ENCODE assay signal across 17 mouse cellular contexts in the genomic region with DNA sequence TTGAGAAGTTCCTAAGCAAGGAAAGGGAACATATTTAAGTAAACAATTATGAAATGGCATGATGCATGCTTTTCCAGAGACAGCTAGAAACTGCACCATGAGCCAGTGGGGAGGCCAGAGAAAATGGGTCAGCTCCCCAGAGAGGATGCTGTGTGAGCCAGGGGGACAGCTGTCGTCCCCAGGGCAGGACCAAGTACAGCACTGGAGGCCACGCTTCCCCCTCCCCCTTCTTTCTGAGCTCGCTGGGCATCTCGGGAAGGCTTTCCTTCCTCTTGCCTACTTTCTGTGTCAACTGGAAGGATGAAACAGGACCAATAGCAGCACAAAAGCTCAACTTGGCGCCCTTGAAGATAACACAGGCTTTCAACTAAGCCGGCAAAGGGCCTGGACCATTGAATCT. TPM values are rescaled to one million over a fixed set of nuclear protein-coding genes. Genes with fewer than 3 reads are reported as not detected.
DNase-seq lines count a peak whose midpoint lies in the region; ATAC-seq and TF ChIP-seq lines count a peak whose summit lies in the region.
"Had no signal": no experiment of that assay in that cellular context is flagged by ENCODE, and none has a peak within 500 bp of the region (broad histone marks: within the 10 kb centered on the region; RNA-seq: fewer than 3 reads in every experiment).

No protein-coding gene starts in this region.

- no peaks in the 10 kb centered on the region for H3K79me2 ChIP-seq in C2C12 (ENCODE audit: control insufficient read depth, insufficient read depth)

- H3K36me3 ChIP-seq in heart, embryonic 11.5 days (ENCODE audit: control insufficient read depth, insufficient read depth, low read length), result no peaks in the 10 kb centered on the region
- no peaks in the 10 kb centered on the region for H3K36me3 ChIP-seq in C2C12 (ENCODE audit: control insufficient read depth, insufficient read depth)
- H3K36me3 ChIP-seq in intestine, embryonic 16.5 days (ENCODE audit: control insufficient read depth, insufficient read depth, low read length), result no peaks in the 10 kb centered on the region
- H3K36me3 ChIP-seq: liver, embryonic 13.5 days; midbrain, embryonic 15.5 days had no signal

- no peaks in the 10 kb centered on the region for H3K79me3 ChIP-seq in C2C12 (ENCODE audit: low read depth)

- no peak overlapping the region for H3ac ChIP-seq in C2C12 (ENCODE audit: control insufficient read depth, insufficient read length, low read depth)

- no peaks in the 10 kb centered on the region for H3K4me1 ChIP-seq in heart, embryonic 11.5 days (ENCODE audit: control insufficient read depth, insufficient read depth, low read length)
- peaks cover 11% of the 10 kb centered on the region; the same call in 1 of the 2 replicates for H3K4me1 ChIP-seq in intestine, embryonic 16.5 days (ENCODE audit: control insufficient read depth, insufficient read depth, low read length)
- H3K4me1 ChIP-seq: liver, embryonic 13.5 days; midbrain, embryonic 15.5 days had no signal

- TF ChIP-seq CTCF in C2C12 (IDR thresholded peaks at IDR 0.05; ENCODE audit: control insufficient read depth, insufficient read depth, insufficient read length), result no peak

- DNase-seq in heart, adult 18-20 months, result peak; percentile 68 to 84
- DNase-seq in gastrocnemius, postnatal 25 days, result peak; percentile 46
- no peak for DNase-seq in adrenal gland, adult 2 months
- DNase-seq: adrenal gland, adult 8-10 months; cerebellum, adult 8-10 months; kidney, adult 8-10 months; liver, embryonic 13.5 days had no signal

- no peak overlapping the region for H3K9ac ChIP-seq in heart, embryonic 11.5 days (ENCODE audit: low read depth, low read length)
- no peak overlapping the region for H3K9ac ChIP-seq in intestine, embryonic 16.5 days (ENCODE audit: low read depth, low read length)
- H3K9ac ChIP-seq: hindbrain, embryonic 14.5 days; liver, embryonic 13.5 days; midbrain, embryonic 15.5 days had no signal

- 31% methylated on average over 6 of the region's 6 CpGs for WGBS in heart, embryonic 11.5 days (ENCODE audit: insufficient replicate concordance)
- WGBS in intestine, embryonic 16.5 days, result 25% methylated on average over 6 of the region's 6 CpGs

- no peaks in the 10 kb centered on the region for H3K9me3 ChIP-seq in heart, embryonic 11.5 days (replicated peaks; ENCODE audit: control insufficient read depth, low read length)
- H3K9me3 ChIP-seq in intestine, embryonic 16.5 days (ENCODE audit: control insufficient read depth, low read length), result no peaks in the 10 kb centered on the region
- H3K9me3 ChIP-seq: midbrain, embryonic 15.5 days had no signal

- H3K4me3 ChIP-seq in heart, embryonic 11.5 days (ENCODE audit: low read depth, low read length), result no peak overlapping the region
- H3K4me3 ChIP-seq in C2C12 (ENCODE audit: insufficient read depth, poor library complexity, severe bottlenecking), result no peak overlapping the region
- no peak overlapping the region for H3K4me3 ChIP-seq in intestine, embryonic 16.5 days (ENCODE audit: low read length)
- H3K4me3 ChIP-seq: layer of hippocampus, adult 2 months; left cerebral cortex, adult 2 months; liver, embryonic 13.5 days; midbrain, embryonic 15.5 days had no signal

- no peak overlapping the region for H3K4me2 ChIP-seq in heart, embryonic 11.5 days
- H3K4me2 ChIP-seq in intestine, embryonic 16.5 days (ENCODE audit: low read depth, low read length), result 0 out of 2 replicates have a peak overlapping the region, but pooled peaks have one; percentile 17
- H3K4me2 ChIP-seq: hindbrain, embryonic 14.5 days; liver, embryonic 13.5 days; midbrain, embryonic 15.5 days had no signal

- H3K27ac ChIP-seq in heart, embryonic 11.5 days (ENCODE audit: low read depth, low read length), result no peak overlapping the region
- H3K27ac ChIP-seq in intestine, embryonic 16.5 days (ENCODE audit: low read length), result peak overlapping the region; percentile 77
- H3K27ac ChIP-seq: hindbrain, embryonic 14.5 days; layer of hippocampus, adult 2 months; left cerebral cortex, adult 2 months; liver, embryonic 13.5 days; midbrain, embryonic 15.5 days had no signal

- no peaks in the 10 kb centered on the region for H3K27me3 ChIP-seq in heart, embryonic 11.5 days (ENCODE audit: control insufficient read depth, insufficient read depth, low read length)
- no peaks in the 10 kb centered on the region for H3K27me3 ChIP-seq in C2C12 (ENCODE audit: control insufficient read depth, insufficient read depth, insufficient read length)
- H3K27me3 ChIP-seq in intestine, embryonic 16.5 days (replicated peaks; ENCODE audit: control insufficient read depth, insufficient read depth, low read length), result no peaks in the 10 kb centered on the region
- H3K27me3 ChIP-seq: midbrain, embryonic 15.5 days had no signal

- ATAC-seq in heart, embryonic 11.5 days (replicated peaks; ENCODE audit: insufficient number of reproducible peaks, low FRiP score, low TSS enrichment), result no peak
- peak; percentile 67 for ATAC-seq in intestine, embryonic 16.5 days
- no peak for ATAC-seq in frontal cortex, adult (ENCODE audit: low TSS enrichment)
- ATAC-seq: midbrain, embryonic 15.5 days had no signal

TF ChIP-seq in C2C12, 6 proteins besides CTCF, POLR2A, EP300 and RAD21:
- no peak for TF ChIP-seq FOSL1 (IDR thresholded peaks at IDR 0.05; ENCODE audit: insufficient read depth, low read length, poor library complexity, severe bottlenecking)
- no peak for TF ChIP-seq CEBPB (IDR thresholded peaks at IDR 0.05; ENCODE audit: low read depth)
- TF ChIP-seq MAX (IDR thresholded peaks at IDR 0.05), result no peak
- TF ChIP-seq MYOD1 (IDR thresholded peaks at IDR 0.05; ENCODE audit: control insufficient read depth, insufficient read length, low read depth), result peak; percentile 6

RNA-seq across cellular contexts. Expression of a gene that starts 13.0 kb away (rescaled TPM):
- total RNA-seq in heart, adult 18-20 months (2021), result 1 to 10 TPM; 2.1 to 2.5 TPM
- 0.18 and 0.21 TPM in 2 replicates for polyA plus RNA-seq in heart, embryonic 11.5 days (2014; fragmentation: Nextera tagmentation; extraction: Ambion mirVana)
- 6.5 TPM for polyA plus RNA-seq in C2C12 (2012; fragmentation: generic; extraction: Trizol)
- total RNA-seq in gastrocnemius, postnatal 25 days (2021), result under 1 TPM; 0.83 to 1.00 TPM
- 22.6 and 27.3 TPM in 2 replicates for polyA plus RNA-seq in intestine, embryonic 16.5 days (2015; fragmentation: Nextera tagmentation; extraction: Ambion mirVana)
- 1 to 10 TPM; 1.2 to 1.8 TPM for total RNA-seq in adrenal gland, adult 2 months (2021)
- polyA plus RNA-seq in adrenal gland, adult 2 months (2012; rRNA removed), result 0.96 and 1.3 TPM in 2 replicates
- total RNA-seq: MEL had no signal

RNA-seq across cellular contexts. Expression of a gene that starts 21.7 kb away (rescaled TPM):
- not detected for total RNA-seq in heart, adult 18-20 months (2021)
- not detected in 2 replicates for polyA plus RNA-seq in heart, embryonic 11.5 days (2014; fragmentation: Nextera tagmentation; extraction: Ambion mirVana)
- not detected for polyA plus RNA-seq in C2C12 (2012; fragmentation: generic; extraction: Trizol)
- total RNA-seq in gastrocnemius, postnatal 25 days (2021), result under 1 TPM in 1 of 2 experiments, not detected in 1; 0.19 TPM
- polyA plus RNA-seq in intestine, embryonic 16.5 days (2015; fragmentation: Nextera tagmentation; extraction: Ambion mirVana), result not detected in 2 replicates
- total RNA-seq in adrenal gland, adult 2 months (2021), result not detected
- polyA plus RNA-seq in adrenal gland, adult 2 months (2012; rRNA removed), result not detected in 2 replicates
- total RNA-seq: adrenal gland, adult 8-10 months; layer of hippocampus, adult 2 months; left cerebral cortex, adult 2 months; MEL had no signal
- polyA plus RNA-seq: limb, embryonic 11.5 days had no signal
